Mouse (Mus musculus): ENCODE data around the gene Gnb1l. TPM values are rescaled to one million over a fixed set of nuclear protein-coding genes. Genes with fewer than 3 reads are reported as not detected.
A peak's percentile ranks its signal among the peaks of the same experiment; 100 is the strongest.

The Gnb1l gene
- polyA plus RNA-seq, 1 experiment from 2014 or later = 13.2 TPM

DNA sequence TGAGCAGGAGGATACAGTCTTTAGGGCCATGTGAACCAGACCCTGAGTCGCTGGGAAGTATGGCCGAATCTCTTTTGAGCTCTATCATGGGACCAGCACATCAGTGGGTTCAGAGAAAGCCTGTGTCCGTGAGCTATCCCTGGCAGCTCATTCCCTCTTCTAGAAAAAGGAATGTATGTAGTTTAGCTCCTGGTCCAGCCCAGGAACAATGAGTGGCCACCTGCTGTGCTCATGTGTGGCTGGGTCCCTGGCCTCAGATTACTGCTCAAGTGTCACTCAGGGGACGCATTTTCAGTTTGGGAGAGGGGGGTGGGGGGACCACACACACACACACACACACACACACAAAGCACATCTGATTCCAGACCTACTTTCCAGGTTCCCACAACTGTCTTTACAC lies 26.1 kb upstream of the Gnb1l start:
- no peaks in the 10 kb centered on the region for H3K9me3 ChIP-seq (replicated peaks; ENCODE audit: control insufficient read depth, low read length)
- H3K4me1 ChIP-seq (ENCODE audit: control insufficient read depth, insufficient read depth, low read length) = no peaks in the 10 kb centered on the region; the same call in 1 of the 2 replicates
- WGBS = 64% methylated on average over 4 of the region's 4 CpGs
- H3K36me3 ChIP-seq (replicated peaks; ENCODE audit: control insufficient read depth, insufficient read depth, low read depth, low read length) = no peaks in the 10 kb centered on the region
- no peak overlapping the region for H3K4me2 ChIP-seq (ENCODE audit: low read depth, low read length)
- no peak overlapping the region for H3K27ac ChIP-seq (replicated peaks; ENCODE audit: low read depth, low read length)
- H3K4me3 ChIP-seq (ENCODE audit: low read depth, low read length) = no peak overlapping the region
- DNase-seq (ENCODE audit: low spot score) = no peak
- H3K9ac ChIP-seq (replicated peaks; ENCODE audit: low read length) = no peak overlapping the region
- H3K27me3 ChIP-seq (ENCODE audit: control insufficient read depth, insufficient read depth, low read length) = no peaks in the 10 kb centered on the region
- ATAC-seq (replicated peaks; ENCODE audit: insufficient number of reproducible peaks, low FRiP score, low TSS enrichment, low read depth) = no peak

DNA sequence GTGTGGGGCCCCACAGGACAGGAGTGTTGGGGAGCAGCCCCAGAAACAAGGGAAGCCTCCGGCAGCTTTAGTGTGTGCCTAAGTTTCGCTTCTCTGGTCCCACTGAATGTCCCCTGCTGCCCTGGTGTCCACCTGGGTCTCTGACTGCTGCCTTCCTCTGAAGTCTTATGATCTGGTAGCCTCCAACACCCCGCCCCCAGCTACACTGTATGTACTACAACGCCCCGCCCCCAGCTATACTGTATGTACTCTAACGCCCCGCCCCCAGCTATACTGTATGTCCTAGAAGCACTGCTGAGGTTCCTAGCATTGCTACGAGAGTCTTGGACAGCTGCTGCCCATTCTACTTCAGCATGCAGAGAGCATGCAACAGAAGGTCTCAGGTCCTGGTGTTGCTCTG lies 25.5 kb upstream of the Gnb1l start:
- no peak for DNase-seq (ENCODE audit: low spot score)
- H3K9me3 ChIP-seq (replicated peaks; ENCODE audit: control insufficient read depth, low read length) = no peaks in the 10 kb centered on the region
- no peak overlapping the region for H3K4me3 ChIP-seq (ENCODE audit: low read depth, low read length)
- no peaks in the 10 kb centered on the region for H3K27me3 ChIP-seq (ENCODE audit: control insufficient read depth, insufficient read depth, low read length)
- WGBS = 90% methylated on average over 8 of the region's 8 CpGs
- no peaks in the 10 kb centered on the region; the same call in 1 of the 2 replicates for H3K4me1 ChIP-seq (ENCODE audit: control insufficient read depth, insufficient read depth, low read length)
- H3K4me2 ChIP-seq (ENCODE audit: low read depth, low read length) = no peak overlapping the region
- H3K36me3 ChIP-seq (replicated peaks; ENCODE audit: control insufficient read depth, insufficient read depth, low read depth, low read length) = no peaks in the 10 kb centered on the region
- no peak overlapping the region for H3K9ac ChIP-seq (replicated peaks; ENCODE audit: low read length)
- no peak overlapping the region for H3K27ac ChIP-seq (replicated peaks; ENCODE audit: low read depth, low read length)
- no peak for ATAC-seq (replicated peaks; ENCODE audit: insufficient number of reproducible peaks, low FRiP score, low TSS enrichment, low read depth)

DNA sequence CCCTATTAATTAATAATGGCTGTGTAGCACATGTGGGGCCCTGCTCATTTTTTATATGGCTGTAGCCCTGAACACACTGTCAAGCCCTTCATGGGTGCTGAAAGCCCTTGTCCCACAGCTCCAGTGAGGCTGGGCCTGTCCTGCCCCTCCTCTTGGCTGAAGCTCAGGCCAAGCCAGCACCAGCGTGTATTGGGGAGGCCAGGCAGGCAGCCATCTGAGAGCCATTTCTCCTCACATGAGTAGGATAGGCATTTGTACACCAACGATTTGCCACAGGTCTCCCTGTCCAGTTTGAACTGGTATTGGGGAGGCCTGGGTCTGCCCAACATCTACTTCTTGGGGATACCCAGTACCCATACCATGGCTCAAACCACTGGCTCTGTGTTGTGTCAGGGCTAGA lies 24.5 kb upstream of the Gnb1l start:
- Histone ChIP-seq H3K4me3 (ENCODE audit: low read depth, low read length) (no peak overlapping the region), H3K4me1 (ENCODE audit: control insufficient read depth, insufficient read depth, low read length) (no peaks in the 10 kb centered on the region; the same call in 1 of the 2 replicates), H3K27me3 (ENCODE audit: control insufficient read depth, insufficient read depth, low read length) (no peaks in the 10 kb centered on the region), H3K9me3 (replicated peaks; ENCODE audit: control insufficient read depth, low read length) (no peaks in the 10 kb centered on the region), H3K36me3 (replicated peaks; ENCODE audit: control insufficient read depth, insufficient read depth, low read depth, low read length) (no peaks in the 10 kb centered on the region), H3K9ac (replicated peaks; ENCODE audit: low read length) (no peak overlapping the region), H3K27ac (replicated peaks; ENCODE audit: low read depth, low read length) (no peak overlapping the region), H3K4me2 (ENCODE audit: low read depth, low read length) (no peak overlapping the region)
- WGBS = 90% methylated on average over 2 of the region's 2 CpGs
- no peak for DNase-seq (ENCODE audit: low spot score)
- no peak for ATAC-seq (replicated peaks; ENCODE audit: insufficient number of reproducible peaks, low FRiP score, low TSS enrichment, low read depth)

DNA sequence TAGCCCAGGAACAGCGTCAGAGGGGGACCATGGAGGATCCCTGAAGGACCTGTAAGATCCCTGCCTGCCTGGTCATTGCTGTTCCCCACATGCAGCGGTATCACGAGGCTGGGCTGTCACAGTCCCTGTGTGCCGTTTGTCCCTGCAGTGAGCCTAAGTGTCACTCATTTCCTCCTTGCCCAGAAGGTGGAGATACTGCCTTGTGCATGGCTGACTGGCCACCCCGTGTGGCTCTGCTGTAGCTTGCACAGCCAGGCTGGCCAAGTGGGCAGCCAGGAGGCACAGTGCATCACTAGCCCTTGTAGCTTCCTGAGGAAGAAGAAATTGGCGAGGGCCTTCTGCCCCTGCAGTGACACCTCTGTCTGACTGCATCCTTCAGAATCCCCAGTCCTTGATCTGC lies 20.5 kb upstream of the Gnb1l start:
- no peak overlapping the region for H3K9ac ChIP-seq (replicated peaks; ENCODE audit: low read length)
- H3K36me3 ChIP-seq (replicated peaks; ENCODE audit: control insufficient read depth, insufficient read depth, low read depth, low read length) = no peaks in the 10 kb centered on the region
- H3K4me2 ChIP-seq (ENCODE audit: low read depth, low read length) = no peak overlapping the region
- 59% methylated on average over 6 of the region's 6 CpGs for WGBS
- H3K4me3 ChIP-seq (ENCODE audit: low read depth, low read length) = no peak overlapping the region
- H3K27ac ChIP-seq (replicated peaks; ENCODE audit: low read depth, low read length) = no peak overlapping the region
- no peaks in the 10 kb centered on the region for H3K27me3 ChIP-seq (ENCODE audit: control insufficient read depth, insufficient read depth, low read length)
- ATAC-seq (replicated peaks; ENCODE audit: insufficient number of reproducible peaks, low FRiP score, low TSS enrichment, low read depth) (no peak), DNase-seq (ENCODE audit: low spot score) (no peak)
- no peaks in the 10 kb centered on the region; the same call in 1 of the 2 replicates for H3K4me1 ChIP-seq (ENCODE audit: control insufficient read depth, insufficient read depth, low read length)
- H3K9me3 ChIP-seq (replicated peaks; ENCODE audit: control insufficient read depth, low read length) = no peaks in the 10 kb centered on the region

DNA sequence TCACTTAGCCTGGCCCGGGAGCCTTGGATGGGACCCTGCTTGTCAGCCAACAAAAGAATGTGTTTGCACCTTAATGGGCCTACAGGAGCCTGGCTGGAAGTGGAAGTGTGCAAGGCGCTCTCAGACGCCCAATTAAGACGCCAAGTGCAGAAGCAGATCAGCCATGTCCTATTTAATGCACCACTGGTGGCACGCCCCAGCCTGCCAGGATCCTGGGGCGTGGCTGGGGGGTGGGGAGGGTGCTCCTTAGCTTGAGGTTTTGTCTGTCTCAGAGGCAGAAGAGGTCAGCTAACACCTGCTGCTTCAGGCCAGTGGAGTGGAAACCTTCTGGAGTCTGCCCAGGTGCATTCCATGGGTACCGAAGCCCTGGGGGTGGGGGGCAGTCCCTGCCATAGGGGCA lies 18.8 kb upstream of the Gnb1l start:
- H3K9me3 ChIP-seq (replicated peaks; ENCODE audit: control insufficient read depth, low read length) = no peaks in the 10 kb centered on the region
- no peaks in the 10 kb centered on the region for H3K27me3 ChIP-seq (ENCODE audit: control insufficient read depth, insufficient read depth, low read length)
- no peak overlapping the region for H3K4me3 ChIP-seq (ENCODE audit: low read depth, low read length)
- no peak overlapping the region for H3K4me2 ChIP-seq (ENCODE audit: low read depth, low read length)
- no peak for DNase-seq (ENCODE audit: low spot score)
- no peaks in the 10 kb centered on the region for H3K4me1 ChIP-seq (ENCODE audit: control insufficient read depth, insufficient read depth, low read length)
- no peak overlapping the region for H3K27ac ChIP-seq (replicated peaks; ENCODE audit: low read depth, low read length)
- no peaks in the 10 kb centered on the region for H3K36me3 ChIP-seq (replicated peaks; ENCODE audit: control insufficient read depth, insufficient read depth, low read depth, low read length)
- H3K9ac ChIP-seq (replicated peaks; ENCODE audit: low read length) = no peak overlapping the region
- whole genome bisulfite sequencing = 43% methylated on average over 7 of the region's 7 CpGs
- no peak for ATAC-seq (replicated peaks; ENCODE audit: insufficient number of reproducible peaks, low FRiP score, low TSS enrichment, low read depth)

DNA sequence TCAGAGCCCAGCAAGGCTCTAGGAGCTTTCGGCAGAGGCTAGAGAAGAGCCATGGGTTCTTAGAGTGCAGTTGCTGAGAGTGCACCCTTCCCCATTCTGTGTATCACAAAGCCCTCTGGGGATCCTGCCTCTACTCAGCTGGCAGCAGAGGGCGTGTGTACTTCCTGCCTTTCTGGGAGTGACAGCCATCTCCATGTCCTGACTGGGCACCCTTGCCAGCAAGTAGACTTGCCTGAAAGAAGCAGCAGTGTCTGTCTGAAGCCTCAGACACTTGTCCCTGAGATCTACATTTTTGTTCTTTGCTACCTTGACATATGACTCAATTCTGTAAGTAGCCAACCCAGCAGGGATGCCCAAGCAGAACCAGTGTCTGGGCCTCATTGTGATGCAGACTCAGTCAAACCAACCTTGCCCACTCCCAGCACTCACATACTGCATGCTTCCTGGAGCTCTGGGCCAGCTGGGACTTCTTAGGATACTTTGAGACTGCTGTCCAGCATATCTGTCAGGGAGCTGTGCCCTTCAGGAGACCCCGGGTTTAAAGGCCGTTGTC lies 17.5 kb upstream of the Gnb1l start:
- Histone ChIP-seq H3K27me3 (ENCODE audit: control insufficient read depth, insufficient read depth, low read length) (no peaks in the 10 kb centered on the region), H3K4me1 (ENCODE audit: control insufficient read depth, insufficient read depth, low read length) (no peaks in the 10 kb centered on the region), H3K4me3 (ENCODE audit: low read depth, low read length) (no peak overlapping the region), H3K9ac (replicated peaks; ENCODE audit: low read length) (no peak overlapping the region), H3K36me3 (replicated peaks; ENCODE audit: control insufficient read depth, insufficient read depth, low read depth, low read length) (no peaks in the 10 kb centered on the region), H3K4me2 (ENCODE audit: low read depth, low read length) (no peak overlapping the region), H3K27ac (replicated peaks; ENCODE audit: low read depth, low read length) (no peak overlapping the region), H3K9me3 (replicated peaks; ENCODE audit: control insufficient read depth, low read length) (no peaks in the 10 kb centered on the region)
- no peak for DNase-seq (ENCODE audit: low spot score)
- no peak for ATAC-seq (replicated peaks; ENCODE audit: insufficient number of reproducible peaks, low FRiP score, low TSS enrichment, low read depth)
- 70% methylated on average over 4 of the region's 4 CpGs for WGBS

DNA sequence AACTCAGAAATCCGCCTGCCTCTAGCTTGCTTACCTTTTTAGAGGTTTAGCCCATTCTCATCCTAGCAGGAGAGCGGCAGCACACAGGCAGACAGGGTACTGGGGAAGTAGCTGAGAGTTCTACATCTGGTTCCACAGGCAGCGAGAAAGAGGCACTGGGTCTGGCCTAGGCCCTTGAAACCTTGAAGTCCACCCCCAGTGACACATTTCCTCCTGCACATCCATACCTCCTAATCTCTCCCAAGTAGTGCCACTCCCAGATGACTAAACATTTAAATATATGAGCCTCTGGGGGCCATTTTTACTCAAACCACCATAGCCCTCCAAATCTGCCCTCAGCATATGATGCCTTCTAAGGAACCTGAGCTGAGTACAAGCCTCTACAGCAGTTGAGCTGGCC lies 16.1 kb upstream of the Gnb1l start:
- H3K4me1 ChIP-seq (ENCODE audit: control insufficient read depth, insufficient read depth, low read length) = no peaks in the 10 kb centered on the region
- no peak overlapping the region for H3K9ac ChIP-seq (replicated peaks; ENCODE audit: low read length)
- H3K36me3 ChIP-seq (replicated peaks; ENCODE audit: control insufficient read depth, insufficient read depth, low read depth, low read length) = no peaks in the 10 kb centered on the region
- no peak overlapping the region for H3K27ac ChIP-seq (replicated peaks; ENCODE audit: low read depth, low read length)
- no peak overlapping the region for H3K4me3 ChIP-seq (ENCODE audit: low read depth, low read length)
- H3K4me2 ChIP-seq (ENCODE audit: low read depth, low read length) = no peak overlapping the region
- 84% methylated on average over 3 of the region's 3 CpGs for WGBS
- ATAC-seq (replicated peaks; ENCODE audit: insufficient number of reproducible peaks, low FRiP score, low TSS enrichment, low read depth) (no peak), DNase-seq (ENCODE audit: low spot score) (no peak)
- no peaks in the 10 kb centered on the region for H3K9me3 ChIP-seq (replicated peaks; ENCODE audit: control insufficient read depth, low read length)
- H3K27me3 ChIP-seq (ENCODE audit: control insufficient read depth, insufficient read depth, low read length) = no peaks in the 10 kb centered on the region

DNA sequence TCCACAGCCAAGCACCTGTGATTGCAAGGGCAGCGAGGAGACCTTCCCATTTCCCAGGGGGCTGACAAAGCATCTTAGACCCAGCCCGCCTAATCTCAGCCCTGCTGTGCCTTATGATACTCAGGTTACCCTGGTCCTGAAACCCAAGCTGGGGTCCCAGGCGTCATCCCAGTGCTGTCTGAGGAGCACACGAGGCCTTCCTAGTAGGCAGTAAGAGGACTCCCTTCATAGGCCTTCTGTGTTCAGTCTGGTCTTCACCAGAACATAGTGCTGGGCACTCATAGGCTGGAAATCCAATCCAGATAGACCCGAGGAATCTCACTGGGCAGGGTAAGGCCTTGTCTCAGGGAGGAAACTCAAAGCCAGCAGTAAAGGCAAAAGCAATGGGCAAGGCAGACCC lies 14.7 kb upstream of the Gnb1l start:
- no peaks in the 10 kb centered on the region for H3K4me1 ChIP-seq (ENCODE audit: control insufficient read depth, insufficient read depth, low read length)
- no peaks in the 10 kb centered on the region for H3K9me3 ChIP-seq (replicated peaks; ENCODE audit: control insufficient read depth, low read length)
- WGBS = 60% methylated on average over 5 of the region's 5 CpGs
- DNase-seq (ENCODE audit: low spot score) (no peak), ATAC-seq (replicated peaks; ENCODE audit: insufficient number of reproducible peaks, low FRiP score, low TSS enrichment, low read depth) (peak; percentile 72; the same call in 1 of the 2 replicates)
- no peaks in the 10 kb centered on the region for H3K27me3 ChIP-seq (ENCODE audit: control insufficient read depth, insufficient read depth, low read length)
- H3K36me3 ChIP-seq (replicated peaks; ENCODE audit: control insufficient read depth, insufficient read depth, low read depth, low read length) = no peaks in the 10 kb centered on the region
- no peak overlapping the region for H3K9ac ChIP-seq (replicated peaks; ENCODE audit: low read length)
- H3K4me2 ChIP-seq (ENCODE audit: low read depth, low read length) = no peak overlapping the region
- no peak overlapping the region for H3K27ac ChIP-seq (replicated peaks; ENCODE audit: low read depth, low read length)
- no peak overlapping the region for H3K4me3 ChIP-seq (ENCODE audit: low read depth, low read length)

Data from embryonic facial prominence, embryonic 11.5 days (tissue).